Mouse (Mus musculus): Measurements from ENCODE around the gene Zfp593. TPM values are rescaled to one million over a fixed set of nuclear protein-coding genes. Genes with fewer than 3 reads are reported as not detected.

Zfp593 gene
- polyA plus RNA-seq, 3 experiments from 2014 or later, result 4.7 to 6.4 (median 4.9) TPM

DNA sequence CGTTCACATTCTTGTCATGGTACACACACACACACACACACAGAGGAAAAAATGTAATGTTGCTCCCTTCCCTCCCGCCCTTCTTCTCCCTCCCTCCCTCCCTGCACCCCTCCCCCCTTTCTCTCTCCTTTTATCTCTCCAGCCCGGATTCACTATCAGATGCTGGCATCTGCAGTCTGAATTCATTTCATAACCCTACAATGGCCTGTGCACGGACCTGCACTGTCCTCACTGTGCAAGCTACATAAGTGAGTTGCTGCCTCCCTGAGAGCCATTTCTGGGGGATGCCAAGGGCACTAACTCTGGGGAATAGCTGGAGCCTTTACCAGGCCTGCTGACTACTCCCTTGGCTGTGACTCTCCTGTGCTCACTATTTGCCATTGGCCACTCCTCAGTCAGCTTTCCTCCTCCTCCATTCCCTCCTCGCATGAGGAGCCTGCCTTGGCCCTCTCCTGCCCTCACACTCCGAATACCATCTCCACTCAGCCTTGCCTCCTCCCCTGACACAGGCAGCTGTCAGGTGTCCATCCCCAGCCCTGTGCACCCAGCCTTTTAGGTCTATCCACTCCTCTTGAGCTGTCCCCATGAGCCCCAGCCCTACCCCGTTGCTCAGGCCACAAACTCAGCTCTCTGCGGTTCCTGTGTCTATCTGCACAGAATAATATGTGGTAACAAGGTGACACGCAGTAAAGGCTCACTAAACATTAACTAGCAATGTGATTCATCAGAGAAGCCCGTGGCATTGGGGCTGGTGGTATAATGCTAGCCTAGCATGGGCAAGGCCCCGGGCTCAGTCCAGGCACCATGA lies 22.4 kb downstream of the Zfp593 start:
- no peak for ATAC-seq

DNA sequence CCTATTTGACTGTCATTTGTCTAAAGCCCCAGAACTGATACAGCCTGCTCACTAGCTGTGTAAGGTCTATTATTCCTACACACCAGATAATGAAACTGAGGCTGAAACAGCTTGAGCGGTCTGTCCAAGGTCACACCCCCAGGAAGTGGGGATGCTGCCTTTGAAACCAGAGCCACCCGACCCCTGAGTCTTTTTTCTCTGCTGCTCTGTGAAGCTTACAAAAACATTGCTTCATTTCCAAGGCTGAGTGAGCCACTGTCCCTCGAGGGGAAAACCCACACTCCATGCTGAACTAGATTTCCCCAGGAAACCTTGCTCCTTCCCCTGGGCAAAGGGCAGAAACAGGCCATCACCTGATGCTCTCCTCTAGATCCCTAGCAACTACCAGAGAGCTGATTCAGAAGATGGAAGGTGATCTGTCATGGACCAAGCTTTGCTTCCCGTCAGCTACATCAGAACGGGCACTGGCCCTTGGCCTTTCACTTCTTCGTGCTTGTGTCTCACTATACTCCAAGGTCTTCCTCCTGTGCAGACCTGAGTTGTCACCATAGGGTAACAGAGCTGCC lies 38.8 kb downstream of the Zfp593 start:
- no peak for ATAC-seq

DNA sequence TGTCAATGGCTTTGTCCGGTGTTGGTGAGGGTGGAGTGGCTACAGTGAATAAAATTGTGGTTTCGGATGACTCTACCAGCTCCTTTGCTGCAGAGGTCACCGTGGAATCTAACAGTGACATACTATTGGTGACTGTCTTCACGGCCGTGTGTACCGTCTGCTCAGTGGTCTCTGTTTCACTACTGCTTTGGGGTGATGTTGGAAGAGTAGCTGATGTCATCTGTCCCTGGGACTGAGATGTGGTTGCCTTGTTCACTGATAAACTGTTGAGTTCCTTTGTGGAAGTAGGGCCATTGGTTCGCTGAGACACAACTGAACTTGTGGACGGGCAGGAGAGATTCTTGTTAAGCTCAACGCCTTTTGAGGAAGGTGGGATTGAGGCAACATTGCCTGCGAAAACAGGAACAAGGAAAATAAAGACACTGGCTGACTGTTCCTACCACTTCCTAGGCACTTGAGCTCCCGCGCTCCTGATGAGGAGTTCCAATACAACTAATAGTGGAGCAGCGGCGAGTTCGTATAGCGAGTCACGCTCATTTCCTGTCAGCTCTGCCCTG lies 42.0 kb downstream of the Zfp593 start:
- no peak for ATAC-seq

DNA sequence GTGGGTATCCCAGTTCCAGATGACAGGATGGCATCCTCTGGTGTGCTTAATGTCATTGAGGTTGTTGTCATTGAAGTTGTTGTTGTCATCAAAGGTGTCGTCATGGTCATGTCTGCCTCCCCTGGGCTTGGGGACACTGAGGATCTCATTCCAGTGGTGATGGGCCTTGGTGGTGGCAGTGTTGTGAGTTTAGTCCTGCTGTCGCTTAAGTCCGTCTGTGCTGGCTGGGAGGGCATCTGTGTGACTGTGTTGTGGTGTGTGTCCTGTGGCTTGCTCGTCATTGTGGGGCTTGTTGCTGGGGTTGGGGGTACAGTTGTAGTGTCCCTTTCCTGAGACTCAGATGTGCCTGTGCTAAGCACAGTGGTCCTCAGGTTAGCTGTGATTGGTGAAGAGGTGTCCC lies 42.5 kb downstream of the Zfp593 start, which contains the start of gene Gm7534:
Gene Gm7534 (minus strand): TSS at position 101 of the 400 bp plus-strand sequence.
- ATAC-seq, result no peak

DNA sequence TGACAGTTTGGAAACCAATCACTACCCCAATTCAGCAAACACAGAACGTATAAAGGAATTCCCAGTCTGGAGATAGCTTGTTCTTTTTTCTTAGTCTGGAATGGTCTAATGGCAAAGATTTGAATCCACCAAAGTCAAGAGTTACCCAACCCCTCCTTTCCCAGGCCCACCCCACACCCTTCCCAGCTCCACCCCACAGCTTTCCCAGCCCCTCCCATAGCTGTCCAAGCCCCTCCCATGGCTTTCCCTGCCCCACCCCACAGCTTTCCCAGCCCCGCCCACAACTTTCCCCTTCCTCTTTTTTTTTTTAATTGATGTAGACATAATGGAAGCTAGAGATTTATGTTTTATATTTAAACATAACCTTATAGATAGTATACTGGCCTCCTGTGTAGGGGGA lies 46.0 kb downstream of the Zfp593 start:
- ATAC-seq, result no peak

Other genes starting within 250 kb of the Zfp593 start
- 10 to 100 TPM; 16.1 to 22.4 (median 18.6) TPM for gene Dhdds, start 244.7 kb downstream of the Zfp593 start, polyA plus RNA-seq (2017; shearing (Covaris generic))
- under 1 TPM in 1 of 3 experiments, not detected in 2; 0.16 TPM for gene Lin28a, start 226.8 kb downstream of the Zfp593 start, polyA plus RNA-seq (2017; shearing (Covaris generic))
- gene Zfp683, start 191.8 kb downstream of the Zfp593 start, polyA plus RNA-seq (2017; shearing (Covaris generic)), result 1 to 10 TPM in 1 of 3 experiments, under 1 TPM in 2; 0.80 to 1.1 (median 0.94) TPM
- gene Crybg2, start 184.8 kb downstream of the Zfp593 start, polyA plus RNA-seq (2017; shearing (Covaris generic)), result 10 to 100 TPM; 10.8 to 23.3 (median 14.1) TPM
- 1,000 to 10,000 TPM; 2,728 to 3,832 (median 3,666) TPM for gene Cd52, start 150.5 kb downstream of the Zfp593 start, polyA plus RNA-seq (2017; shearing (Covaris generic))
- 10 to 100 TPM; 36.2 to 54.5 (median 36.5) TPM for gene Ubxn11, start 143.0 kb downstream of the Zfp593 start, polyA plus RNA-seq (2017; shearing (Covaris generic))
- 1,000 to 10,000 TPM in 2 of 3 experiments, 100 to 1,000 TPM in 1; 884 to 1,358 (median 1,179) TPM for gene Sh3bgrl3, start 116.8 kb downstream of the Zfp593 start, polyA plus RNA-seq (2017; shearing (Covaris generic))
- gene Cep85, start 58.5 kb downstream of the Zfp593 start, polyA plus RNA-seq (2017; shearing (Covaris generic)), result 100 to 1,000 TPM in 2 of 3 experiments, 10 to 100 TPM in 1; 61.0 to 150 (median 121) TPM
- gene Gm7534, start 42.6 kb downstream of the Zfp593 start, polyA plus RNA-seq (2017; shearing (Covaris generic)), result not detected
- not detected for gene Catsper4, start 18.2 kb downstream of the Zfp593 start, polyA plus RNA-seq (2017; shearing (Covaris generic))
- not detected for gene Cnksr1, start 7.2 kb downstream of the Zfp593 start, polyA plus RNA-seq (2017; shearing (Covaris generic))
- gene E130218I03Rik, start 1.9 kb downstream of the Zfp593 start, polyA plus RNA-seq (2017; shearing (Covaris generic)), result 1 to 10 TPM in 1 of 3 experiments, not detected in 2; 2.3 TPM
- not detected for gene Gm30191, start 1.3 kb upstream of the Zfp593 start, polyA plus RNA-seq (2017; shearing (Covaris generic))
- gene Grrp1, start 8.5 kb upstream of the Zfp593 start, polyA plus RNA-seq (2017; shearing (Covaris generic)), result not detected
- gene Pdik1l, start 42.3 kb upstream of the Zfp593 start, polyA plus RNA-seq (2017; shearing (Covaris generic)), result 10 to 100 TPM; 18.5 to 26.7 (median 23.7) TPM
- not detected for gene Trim63, start 69.5 kb upstream of the Zfp593 start, polyA plus RNA-seq (2017; shearing (Covaris generic))
- under 1 TPM; 0.21 to 0.34 (median 0.29) TPM for gene Slc30a2, start 97.6 kb upstream of the Zfp593 start, polyA plus RNA-seq (2017; shearing (Covaris generic))
- gene Extl1, start 138.3 kb upstream of the Zfp593 start, polyA plus RNA-seq (2017; shearing (Covaris generic)), result 1 to 10 TPM in 2 of 3 experiments, under 1 TPM in 1; 0.21 to 1.3 (median 1.0) TPM
- gene Pafah2, start 150.7 kb upstream of the Zfp593 start, polyA plus RNA-seq (2017; shearing (Covaris generic)), result 1 to 10 TPM in 2 of 3 experiments, under 1 TPM in 1; 0.80 to 1.5 (median 1.2) TPM
- 100 to 1,000 TPM in 1 of 3 experiments, 10 to 100 TPM in 2; 62.2 to 637 (median 91.9) TPM for gene Stmn1, start 222.7 kb upstream of the Zfp593 start, polyA plus RNA-seq (2017; shearing (Covaris generic))

Measured in inflammation-experienced regulatory T-cells, adult 6 months (primary cell).